Mouse (Mus musculus) kidney, adult 2 months (tissue): ENCODE measurements around the gene Stoml2. TPM values are rescaled to one million over a fixed set of nuclear protein-coding genes. Genes with fewer than 3 reads are reported as not detected.

Experiments used
- DNase-seq: peaks from one replicate; pipeline ENCODE4 v3.0.0; 2021
- H3K27ac ChIP-seq: fragments of 200-500 bp; 2 replicates; pipeline ENCODE4 v1.5.1; 2012; ENCODE audit warnings: low read depth, low read length, control low read depth, inconsistent platforms; ENCODE audit not compliant: insufficient read depth
- H3K27me3 ChIP-seq: fragments of 200-500 bp; replicated peaks from 2 replicates; pipeline ENCODE4 v1.6.1; 2012; ENCODE audit warnings: mild to moderate bottlenecking, moderate library complexity, low read length, inconsistent platforms; ENCODE audit not compliant: control insufficient read depth, insufficient read depth
- H3K36me3 ChIP-seq: fragments of 200-500 bp; 2 replicates; pipeline ENCODE4 v1.6.1; 2012; ENCODE audit warnings: mild to moderate bottlenecking, moderate library complexity, low read length, inconsistent platforms; ENCODE audit not compliant: control insufficient read depth, insufficient read depth
- H3K4me1 ChIP-seq: fragments of 200-500 bp; 2 replicates; pipeline ENCODE4 v1.6.1; 2011; ENCODE audit warnings: low read length; ENCODE audit not compliant: control insufficient read depth, insufficient read depth
- H3K4me3 ChIP-seq: fragments of 200-500 bp; 2 replicates; pipeline ENCODE4 v1.5.1; 2011; ENCODE audit warnings: mild to moderate bottlenecking, low read depth, low read length, control low read depth; ENCODE audit not compliant: insufficient read depth
- CTCF ChIP-seq: fragments of 200-500 bp; conservative IDR thresholded peaks from 2 replicates; pipeline ENCODE4 v1.5.1; 2011; ENCODE audit warnings: low read depth, mild to moderate bottlenecking, control low read depth, low read length, moderate library complexity, mixed read lengths; ENCODE audit not compliant: insufficient read depth, insufficient read length
- POLR2A ChIP-seq: fragments of 200-500 bp; IDR thresholded peaks from one replicate; pipeline ENCODE4 v1.6.1; 2011; ENCODE audit warnings: low read depth, low read length, control low read depth
- WGBS: fragments of 180-500 bp; shearing (Covaris S2); methylation state at CpG from one replicate; pipeline ENCODE4 v1.1.7; 2018; 5-methylcytosine and 5-hydroxymethylcytosine counted together
- polyA plus RNA-seq: library from polyadenylated mRNA; depleted of rRNA; stranded (reverse); fragments of >200 nt; gene quantifications from 2 replicates; pipeline ENCODE4 v1.2.3, GENCODE M21; 2012

The Stoml2 gene
- polyA plus RNA-seq, 1 experiment: 118 TPM

DNA sequence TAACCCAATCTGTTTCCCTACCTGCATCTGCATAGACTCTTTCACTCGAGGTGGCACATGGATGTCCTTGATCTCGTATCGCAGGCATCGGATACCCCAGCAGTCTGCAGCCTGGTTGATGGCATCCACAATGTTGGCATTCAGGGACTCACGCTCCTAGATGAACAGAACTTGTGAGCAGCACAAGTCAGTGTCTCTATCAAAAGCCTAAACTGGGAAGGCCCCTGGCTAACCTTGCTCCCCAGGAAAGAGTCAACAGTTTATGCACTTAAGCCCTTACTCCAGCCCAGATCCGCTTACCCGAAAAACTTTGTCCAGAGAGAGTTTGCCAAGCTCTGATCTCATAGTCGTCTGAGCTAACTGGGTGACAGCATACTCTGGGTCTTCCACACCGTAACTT lies 1.8 kb downstream of the Stoml2 start:
- no peaks in the 10 kb centered on the region for H3K27me3 ChIP-seq
- no peak for DNase-seq
- no peaks in the 10 kb centered on the region for H3K36me3 ChIP-seq
- no peak overlapping the region for H3K4me3 ChIP-seq
- H3K27ac ChIP-seq: no peak overlapping the region
- 89% methylated on average over 9 of the region's 9 CpGs for WGBS
- H3K4me1 ChIP-seq: peaks cover 11% of the 10 kb centered on the region
- TF ChIP-seq CTCF (no peak), POLR2A (no peak)

DNA sequence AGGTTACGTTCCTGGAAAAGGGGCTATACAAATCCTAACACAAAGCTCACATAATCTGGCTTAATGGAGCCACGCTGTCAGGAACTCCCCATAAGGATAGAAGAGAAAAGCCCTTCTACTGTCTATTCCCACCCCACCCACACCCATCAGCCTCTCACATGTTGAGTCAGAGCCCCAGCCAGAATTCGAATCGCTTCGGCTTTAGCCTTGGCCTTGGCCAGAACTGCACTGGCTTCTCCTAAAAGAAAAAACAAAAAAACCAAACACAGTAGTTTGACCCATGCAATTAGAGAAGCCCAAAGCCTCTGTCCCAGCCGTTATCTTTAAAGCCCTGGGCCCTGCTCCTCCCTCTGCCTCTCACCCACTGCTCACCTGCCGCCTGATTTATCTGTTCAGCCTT lies 2.4 kb downstream of the Stoml2 start:
- Histone ChIP-seq H3K27ac (no peak overlapping the region), H3K27me3 (no peaks in the 10 kb centered on the region), H3K36me3 (no peaks in the 10 kb centered on the region), H3K4me1 (peaks cover 15% of the 10 kb centered on the region), H3K4me3 (no peak overlapping the region)
- TF ChIP-seq CTCF (no peak), POLR2A (no peak)
- no peak for DNase-seq
- 93% methylated on average over 7 of the region's 7 CpGs for WGBS

DNA sequence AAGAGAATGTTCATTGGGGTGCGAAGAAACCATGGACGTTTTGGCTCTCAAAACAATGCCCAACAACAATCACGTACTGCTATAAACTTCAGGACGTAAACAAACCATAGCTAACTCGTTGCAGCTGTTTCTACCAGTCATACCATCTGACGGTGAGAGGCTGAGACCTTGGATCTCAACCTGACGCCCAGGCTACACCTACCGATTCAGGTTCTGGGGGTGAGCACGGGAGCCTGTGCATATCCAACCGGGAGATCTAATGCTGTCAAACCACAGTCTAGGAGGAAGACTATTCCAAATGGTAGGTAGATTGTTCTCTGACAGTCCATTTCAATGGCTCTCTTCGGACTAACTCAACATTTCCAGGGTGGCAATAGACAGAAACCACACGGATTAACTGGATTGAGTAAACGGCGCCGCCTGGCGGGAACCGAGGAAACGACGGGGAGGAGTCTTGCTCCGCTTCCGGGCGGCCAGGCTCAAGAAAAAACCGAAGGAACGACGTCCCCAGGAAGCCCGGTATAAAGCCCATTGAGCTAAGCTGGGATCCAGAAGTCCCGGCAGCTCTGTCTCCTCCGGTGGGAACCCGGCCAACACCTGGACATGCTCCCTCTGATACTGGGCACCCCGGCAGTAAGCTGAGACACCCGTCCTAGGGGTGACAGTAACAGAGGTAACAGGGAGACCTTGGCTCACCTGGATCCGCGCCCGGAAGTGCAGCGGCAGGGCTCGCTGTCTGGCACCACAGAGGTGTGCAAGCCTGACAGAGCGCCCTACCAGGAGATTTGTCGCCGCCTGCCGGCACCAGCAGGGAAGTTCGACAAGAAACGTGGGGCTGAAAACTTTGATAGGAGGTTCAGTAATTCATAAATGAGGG lies 6.2 kb downstream of the Stoml2 start, which contains the start of gene Pigo:
TSS of gene Pigo (minus strand) at position 736 of the 877 bp plus-strand sequence.
- TF ChIP-seq POLR2A (peak; percentile 33), CTCF (peak; percentile 87)
- WGBS: 6% methylated on average over 42 of the region's 42 CpGs

DNA sequence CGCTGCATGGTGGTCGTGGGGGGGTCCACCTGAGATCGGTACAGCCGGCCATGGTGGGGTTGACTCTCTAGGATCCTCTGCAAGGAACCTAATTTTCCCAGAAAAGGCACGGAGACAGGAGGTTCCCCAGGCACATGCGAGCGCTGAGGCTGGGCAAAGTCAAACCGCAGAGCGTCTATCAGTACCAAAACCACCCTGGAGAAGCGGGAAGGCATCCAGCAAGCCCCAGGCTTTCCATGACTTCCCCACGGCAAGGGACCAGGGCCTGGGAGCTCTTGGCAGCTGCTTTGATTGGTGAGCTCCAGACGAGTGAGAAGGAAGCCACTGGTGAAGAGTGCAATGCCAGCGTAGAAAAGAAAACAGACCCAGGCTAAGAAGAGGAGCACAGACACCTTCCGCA lies 6.8 kb downstream of the Stoml2 start:
- WGBS: 68% methylated on average over 14 of the region's 14 CpGs
- Histone ChIP-seq H3K4me1 (peaks cover 8% of the 10 kb centered on the region), H3K4me3 (peak overlapping the region; percentile 84), H3K27me3 (no peaks in the 10 kb centered on the region), H3K36me3 (no peaks in the 10 kb centered on the region), H3K27ac (peak overlapping the region; percentile 6; the same call in 1 of the 2 replicates)
- no peak for TF ChIP-seq POLR2A
- TF ChIP-seq CTCF: no peak
- no peak for DNase-seq

More for the DNA sequence above, 6.2 kb downstream of the Stoml2 start, which contains the start of gene Pigo:
- H3K27me3 ChIP-seq: no peaks in the 10 kb centered on the region
- H3K27ac ChIP-seq: peak within 1 kb of the TSS; percentile 96
- H3K36me3 ChIP-seq: no peaks in the 10 kb centered on the region
- H3K4me3 ChIP-seq: peak within 1 kb of the TSS; percentile 84
- H3K4me1 ChIP-seq: peaks cover 10% of the 10 kb centered on the region
- peak; percentile 98 for DNase-seq

DNA sequence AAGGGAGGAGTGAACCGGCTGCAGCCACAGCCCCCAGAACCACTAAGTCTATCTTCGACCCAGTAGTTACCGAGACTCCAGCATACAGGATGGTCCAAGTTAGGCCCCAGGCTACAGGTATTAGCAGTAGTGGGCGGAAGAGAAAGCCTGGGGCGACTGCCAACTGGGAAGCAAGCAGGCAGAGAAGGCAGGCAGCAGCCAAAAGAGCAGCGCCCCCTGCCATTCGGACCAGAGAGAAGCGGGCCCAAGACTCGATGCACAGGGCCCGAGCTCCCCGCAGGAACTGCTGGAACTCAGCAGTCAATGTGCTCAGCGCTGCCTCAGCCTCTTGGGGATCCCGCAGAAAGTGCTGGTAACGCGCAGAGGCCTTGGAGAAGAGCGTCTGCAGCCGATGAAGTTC lies 10.2 kb downstream of the Stoml2 start:
- Histone ChIP-seq H3K36me3 (peaks cover 1% of the 10 kb centered on the region; the same call in 1 of the 2 replicates), H3K4me1 (peaks cover 8% of the 10 kb centered on the region), H3K4me3 (no peak overlapping the region), H3K27me3 (no peaks in the 10 kb centered on the region), H3K27ac (no peak overlapping the region)
- TF ChIP-seq POLR2A: no peak
- TF ChIP-seq CTCF: no peak
- no peak for DNase-seq
- 86% methylated on average over 17 of the region's 17 CpGs for WGBS

DNA sequence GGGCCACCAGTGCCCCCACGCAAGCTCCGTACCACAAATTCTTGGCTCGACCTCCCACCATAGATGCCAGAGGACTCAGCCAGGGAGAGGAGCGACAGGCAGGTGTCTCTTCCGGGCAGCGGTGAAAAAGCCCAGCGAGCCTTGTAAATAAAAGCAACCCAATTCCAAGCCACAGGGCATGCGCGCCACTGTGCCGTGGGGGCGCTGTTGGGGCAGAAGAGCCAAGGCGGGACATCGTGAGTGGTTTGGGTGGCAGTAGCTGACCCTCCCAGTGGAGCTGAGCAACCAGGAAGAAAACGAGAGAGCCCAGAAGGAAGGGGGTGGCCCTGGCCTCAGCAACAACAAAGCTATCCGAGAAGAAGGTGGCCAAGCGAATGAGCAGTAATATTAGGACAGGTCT lies 10.6 kb downstream of the Stoml2 start:
- no peak for DNase-seq
- H3K4me1 ChIP-seq: peaks cover 8% of the 10 kb centered on the region
- no peak overlapping the region for H3K27ac ChIP-seq
- TF ChIP-seq CTCF: no peak
- no peak for TF ChIP-seq POLR2A
- no peaks in the 10 kb centered on the region for H3K27me3 ChIP-seq
- peaks cover 1% of the 10 kb centered on the region; the same call in 1 of the 2 replicates for H3K36me3 ChIP-seq
- 89% methylated on average over 16 of the region's 16 CpGs for WGBS
- no peak overlapping the region for H3K4me3 ChIP-seq

DNA sequence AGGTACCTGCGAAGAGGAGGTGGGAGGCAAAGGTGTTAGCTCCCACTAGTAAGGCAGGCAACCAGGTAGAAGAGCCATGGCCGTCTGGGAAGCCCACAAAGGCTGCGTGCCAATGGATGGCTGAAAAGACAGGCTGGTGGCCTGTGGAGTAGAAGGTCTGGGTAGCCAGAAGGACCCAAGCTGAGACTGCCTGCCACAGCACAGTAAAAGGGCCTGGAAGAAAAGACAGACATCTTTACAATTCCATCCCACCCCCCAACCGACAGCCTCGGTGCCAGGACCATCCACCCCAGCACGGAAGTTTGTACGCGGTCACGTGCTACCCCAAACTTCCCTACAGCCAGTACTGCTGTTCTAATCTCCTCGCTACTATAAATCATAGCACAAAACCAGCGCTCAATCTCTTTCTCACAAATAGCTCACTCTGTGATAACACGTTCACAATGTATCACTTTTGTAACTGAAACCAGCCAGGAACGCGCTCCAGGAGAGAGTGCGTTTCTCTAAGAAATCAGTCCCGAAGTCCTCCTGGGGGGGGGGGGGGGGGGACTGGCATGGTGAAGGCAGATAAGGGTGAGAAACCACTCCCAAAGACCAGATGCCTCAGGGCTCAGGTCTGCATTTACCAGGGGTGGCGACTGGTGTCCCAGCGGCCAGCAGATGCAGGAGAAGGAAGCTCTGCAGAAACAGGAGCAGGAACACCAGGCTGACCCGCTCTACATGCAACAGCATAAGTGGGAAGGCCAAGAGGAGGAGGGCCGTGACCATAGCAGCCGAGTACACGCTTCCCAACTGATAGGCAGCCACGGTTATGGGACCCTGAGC lies 11.7 kb downstream of the Stoml2 start:
- peaks cover 1% of the 10 kb centered on the region; the same call in 1 of the 2 replicates for H3K36me3 ChIP-seq
- WGBS: 91% methylated on average over 23 of the region's 23 CpGs
- peaks cover 5% of the 10 kb centered on the region for H3K4me1 ChIP-seq
- DNase-seq: no peak
- no peak overlapping the region for H3K27ac ChIP-seq
- H3K27me3 ChIP-seq: no peaks in the 10 kb centered on the region
- no peak overlapping the region for H3K4me3 ChIP-seq
- TF ChIP-seq CTCF (no peak), POLR2A (no peak)
